7 mouse cellular contexts compared by ENCODE assay signal in the genomic region with DNA sequence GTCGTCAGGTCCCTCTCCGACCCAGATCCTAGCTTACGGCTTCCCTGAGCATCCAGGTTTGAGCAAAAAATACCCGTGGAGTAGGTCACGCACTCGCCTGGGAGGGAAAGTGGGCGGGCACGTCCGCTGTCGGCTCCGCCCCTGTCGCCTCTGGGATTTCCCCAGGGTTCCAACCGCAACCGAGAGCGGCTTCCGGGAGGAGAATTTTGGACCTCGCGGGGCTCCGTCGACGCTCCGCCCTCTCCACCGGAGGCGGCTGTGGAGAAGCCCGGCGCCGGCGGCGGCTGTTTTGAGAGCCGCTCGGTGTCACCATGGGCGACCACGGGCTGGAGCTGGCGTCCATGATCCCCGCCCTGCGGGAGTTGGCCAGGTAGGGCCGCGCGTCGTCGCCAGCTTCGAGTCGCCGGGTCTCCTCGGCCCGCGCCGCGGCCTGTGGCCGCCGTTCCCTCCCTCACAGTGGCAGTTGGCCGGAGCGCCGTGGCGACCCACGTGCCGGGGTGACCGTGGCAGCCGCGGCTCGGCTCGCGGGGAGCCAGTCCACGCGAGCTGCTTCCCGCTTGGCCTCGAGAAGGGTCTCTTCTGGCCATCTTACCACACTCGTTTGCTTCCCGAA. TPM values are rescaled to one million over a fixed set of nuclear protein-coding genes. Genes with fewer than 3 reads are reported as not detected.
DNase-seq lines count a peak whose midpoint lies in the region; ATAC-seq lines count a peak whose summit lies in the region.

Atr (plus strand) TSS at position 184 of the 613 bp plus-strand sequence.

- H3K27me3 ChIP-seq in intestine, embryonic 15.5 days (replicated peaks) = no peaks in the 10 kb centered on the region
- H3K27me3 ChIP-seq in midbrain, embryonic 10.5 days (ENCODE audit: low read depth, poor library complexity, severe bottlenecking) = no peaks in the 10 kb centered on the region

- intact Hi-C loops in gastrocnemius, postnatal 36 days (cut with DNase I) = loop anchor here (5.0 kb wide), 1 partner anchor 360 kb away; no protein-coding TSS in a partner anchor
- intact Hi-C loops in left cerebral cortex, postnatal 25 days (cut with DNase I) = loop anchor here (5.0 kb wide), 1 partner anchor 345 kb away; the partner anchor contains the start of gene U2surp

- H3K4me2 ChIP-seq in intestine, embryonic 15.5 days (replicated peaks) = peak within 1 kb of the TSS; percentile 95

- peak; percentile 94 for DNase-seq in adrenal gland, adult 18-20 months (ENCODE audit: low spot score in 2 of 2)
- DNase-seq in embryo, embryonic 11 days = peak; percentile 96
- DNase-seq in gastrocnemius, postnatal 36 days = peak; percentile 91
- peak; percentile 91 to 96 for DNase-seq in left cerebral cortex, postnatal 25 days (ENCODE audit: low spot score in 2 of 2)
- DNase-seq in midbrain, embryonic 10.5 days (ENCODE audit: low spot score) = peak; percentile 92
- peak; percentile 89 for DNase-seq in right cerebral cortex, postnatal 4 days

- peak within 1 kb of the TSS; percentile 73 for H3K9ac ChIP-seq in intestine, embryonic 15.5 days

- no peaks in the 10 kb centered on the region for H3K4me1 ChIP-seq in intestine, embryonic 15.5 days (replicated peaks)
- H3K4me1 ChIP-seq in midbrain, embryonic 10.5 days = peaks cover 10% of the 10 kb centered on the region

- ATAC-seq in intestine, embryonic 15.5 days = peak; percentile 91

- H3K4me3 ChIP-seq in intestine, embryonic 15.5 days (replicated peaks) = peak within 1 kb of the TSS; percentile 89
- H3K4me3 ChIP-seq in midbrain, embryonic 10.5 days = peak within 1 kb of the TSS; percentile 93

- no peaks in the 10 kb centered on the region for H3K36me3 ChIP-seq in intestine, embryonic 15.5 days
- peaks cover 8% of the 10 kb centered on the region for H3K36me3 ChIP-seq in midbrain, embryonic 10.5 days

- H3K27ac ChIP-seq in intestine, embryonic 15.5 days = peak within 1 kb of the TSS; percentile 63
- H3K27ac ChIP-seq in midbrain, embryonic 10.5 days (replicated peaks) = peak within 1 kb of the TSS; percentile 93

- under 1% methylated on average over 69 of the region's 69 CpGs for WGBS in intestine, embryonic 15.5 days
- under 1% methylated on average over 69 of the region's 69 CpGs for WGBS in midbrain, embryonic 10.5 days

- no peaks in the 10 kb centered on the region for H3K9me3 ChIP-seq in intestine, embryonic 15.5 days
- no peaks in the 10 kb centered on the region for H3K9me3 ChIP-seq in midbrain, embryonic 10.5 days (replicated peaks)

RNA-seq across cellular contexts. Expression of gene Atr, which starts in this region (rescaled TPM):
- total RNA-seq in adrenal gland, adult 18-20 months (2021) = 10 to 100 TPM in 1 of 2 experiments, 1 to 10 TPM in 1; 9.7 to 12.4 TPM
- total RNA-seq in gastrocnemius, postnatal 36 days (2021) = 1 to 10 TPM; 3.6 to 4.4 TPM
- polyA plus RNA-seq in intestine, embryonic 15.5 days (2015; fragmentation: Nextera tagmentation; extraction: Ambion mirVana) = 10.4 and 12.3 TPM in 2 replicates
- total RNA-seq in left cerebral cortex, postnatal 25 days (2021) = 10 to 100 TPM in 1 of 2 experiments, 1 to 10 TPM in 1; 10.0 to 13.0 TPM
- 19.4 and 20.0 TPM in 2 replicates for polyA plus RNA-seq in midbrain, embryonic 10.5 days (2016; fragmentation: Nextera tagmentation; extraction: Ambion mirVana)

Comparison
In these comparisons a context has a peak if more than half of its experiments do, and no peak if none do; other contexts are left out.
1. Peak in every context shown above with its lines: DNase-seq, ATAC-seq, H3K4me3 ChIP-seq and H3K27ac ChIP-seq.